Mouse (Mus musculus) granulocyte monocyte progenitor cell, adult 5-6 weeks (primary cell): ENCODE results near the gene Gm11627. TPM values are rescaled to one million over a fixed set of nuclear protein-coding genes. Genes with fewer than 3 reads are reported as not detected.
"Not testable (repeated sequence)": the region's sequence is repeated elsewhere in the genome, so short reads cannot be mapped to it uniquely, and the experiment has no call there.

Source experiments
- ATAC-seq: replicated peaks from 2 replicates; pipeline ENCODE4 v1.8.0; 2016; ENCODE audit warnings: mild to moderate bottlenecking, moderate TSS enrichment, inconsistent platforms; ENCODE audit not compliant: poor library complexity, severe bottlenecking
- total RNA-seq, 2 experiments: library from RNA; stranded (forward) in 1 of 2; stranded (reverse) in 1 of 2; fragments of 200-712, 200-1000 nt in 1 of 2; fragments of >200 nt in 1 of 2; fragmentation: Nextera tagmentation in 1 of 2; gene quantifications; 2 replicates each; pipeline ENCODE4 v1.2.3; 2014 to 2017

Gm11627 gene
- not detected in 2 replicates for total RNA-seq (2014; fragmentation: Nextera tagmentation)
- total RNA-seq (2017) = not detected in 2 replicates

DNA sequence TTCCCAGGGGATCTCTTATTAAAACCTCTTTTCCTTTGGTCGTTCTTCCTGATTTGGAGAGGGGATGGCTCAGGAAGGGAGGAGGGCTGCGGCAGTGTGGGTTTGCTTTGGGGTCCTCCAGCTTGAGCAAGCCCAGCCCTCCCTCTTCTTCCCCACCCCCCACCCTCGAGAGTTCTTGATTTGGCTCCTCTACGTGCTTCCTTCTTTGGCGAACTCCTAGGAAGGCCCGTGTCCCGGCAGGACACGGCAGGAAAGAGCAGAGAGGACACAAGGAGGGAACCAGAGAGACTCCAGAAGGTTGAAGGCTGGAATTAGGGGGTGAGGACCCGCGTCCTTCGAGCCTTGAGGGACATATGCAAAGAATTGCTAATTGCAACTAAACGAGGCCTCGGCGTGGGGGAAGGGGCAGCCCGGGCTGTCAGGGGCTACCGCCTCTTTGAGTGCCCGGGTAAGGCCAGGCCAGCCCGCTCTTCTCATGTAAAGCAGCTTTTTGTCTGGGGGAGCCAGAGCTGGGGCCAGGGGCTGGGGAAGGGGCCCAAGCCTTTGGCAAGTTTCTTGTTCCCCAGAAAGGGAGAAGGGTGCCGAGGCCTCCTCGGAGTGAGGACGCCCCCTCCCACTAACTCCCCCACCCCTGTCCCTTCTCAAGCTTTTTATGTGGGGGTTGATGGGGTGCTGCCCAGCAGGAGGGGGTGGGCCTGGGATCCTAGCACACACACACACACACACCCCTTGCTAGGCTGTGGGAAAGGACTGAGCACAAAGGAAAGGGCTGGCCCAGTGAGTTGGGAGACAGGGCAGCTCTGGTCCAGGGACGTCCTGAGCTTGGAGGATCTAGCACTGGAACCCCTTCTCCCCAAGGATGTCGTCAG is at the start of gene Gm11627:
Gm11627 (minus strand) TSS at position 297 of the 869 bp plus-strand sequence.
- ATAC-seq = no peak

DNA sequence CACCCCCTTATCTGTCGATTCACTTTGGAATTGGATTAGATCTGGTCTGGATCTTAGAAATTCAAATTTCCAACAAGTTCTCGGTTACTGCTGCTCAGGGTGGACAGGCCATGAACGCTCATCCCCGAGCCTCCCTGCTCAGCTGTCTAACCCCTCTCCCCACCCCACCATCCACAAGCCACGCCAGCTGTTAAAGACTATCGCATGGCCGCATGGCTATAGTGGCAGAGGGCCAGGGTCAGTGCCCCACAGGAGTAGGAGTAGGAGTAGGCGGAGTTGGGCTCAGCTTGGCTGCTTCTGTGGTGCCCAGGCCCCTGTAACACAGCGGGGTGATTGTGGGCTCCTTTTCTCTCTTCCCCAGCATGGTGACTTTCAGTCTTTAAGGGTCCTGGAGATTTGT is 49.3 kb upstream of the Gm11627 start:
- no peak for ATAC-seq

DNA sequence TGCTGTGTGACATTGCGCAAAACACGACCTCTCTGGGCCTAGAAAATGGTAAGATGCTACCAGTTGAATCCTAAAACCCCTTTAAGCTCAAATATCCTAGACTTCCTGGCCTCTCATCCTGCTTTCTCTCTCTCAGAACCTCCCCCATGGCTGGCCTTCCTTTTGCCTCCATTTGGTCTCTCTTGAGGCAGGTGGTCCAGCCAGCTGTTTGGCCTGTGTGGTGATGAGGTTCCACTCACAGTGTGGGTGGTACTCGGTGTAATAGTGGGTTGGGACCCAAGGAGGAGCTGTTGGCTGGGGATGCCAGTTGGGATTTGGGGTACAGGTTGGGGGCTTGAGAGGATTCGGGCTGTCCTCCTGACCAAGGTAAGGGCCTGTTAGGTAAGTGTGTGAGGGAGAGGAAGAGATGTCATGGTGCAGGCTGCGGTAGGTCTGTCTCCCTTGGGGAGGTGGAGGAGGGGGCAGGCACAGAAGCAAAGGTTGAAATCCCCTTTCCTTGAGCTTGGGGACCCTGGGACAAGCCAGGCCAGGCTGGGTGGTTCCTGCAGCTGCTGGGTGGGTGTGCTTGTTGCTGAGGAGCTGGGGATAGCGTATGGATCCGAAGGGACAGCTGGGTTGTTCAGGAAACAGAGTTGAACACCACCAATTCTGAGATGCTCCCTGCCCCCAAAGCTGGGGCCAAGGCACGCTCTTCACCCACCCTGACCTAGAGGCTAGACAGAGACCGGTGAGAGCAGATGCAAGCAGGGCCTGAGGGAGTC is 48.1 kb upstream of the Gm11627 start:
- ATAC-seq = no peak

DNA sequence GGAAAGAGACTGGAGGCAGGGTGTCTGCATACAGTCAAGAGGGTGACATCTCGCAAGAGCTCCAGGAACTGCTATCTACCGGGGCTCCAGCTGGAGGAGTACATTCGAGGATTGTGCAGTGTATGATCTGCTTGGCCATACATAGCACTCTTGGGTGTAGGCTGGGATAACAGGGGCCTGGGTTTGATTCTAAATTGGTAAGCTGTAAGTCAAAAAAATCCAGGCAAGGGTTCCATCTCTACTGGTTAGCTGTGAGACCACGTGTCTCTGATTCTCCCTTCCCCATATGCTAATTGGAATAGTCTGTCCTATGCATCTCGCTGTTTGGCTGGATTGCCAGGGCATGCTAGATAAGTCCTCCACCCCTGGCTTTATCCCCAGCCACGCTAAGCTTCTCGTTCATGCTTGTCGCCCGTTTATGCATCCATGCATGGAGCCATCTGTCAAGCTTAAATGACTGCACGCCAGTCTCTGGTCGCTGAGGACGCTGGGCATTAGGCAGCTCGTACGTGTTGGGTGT is 45.7 kb upstream of the Gm11627 start:
- no peak for ATAC-seq

DNA sequence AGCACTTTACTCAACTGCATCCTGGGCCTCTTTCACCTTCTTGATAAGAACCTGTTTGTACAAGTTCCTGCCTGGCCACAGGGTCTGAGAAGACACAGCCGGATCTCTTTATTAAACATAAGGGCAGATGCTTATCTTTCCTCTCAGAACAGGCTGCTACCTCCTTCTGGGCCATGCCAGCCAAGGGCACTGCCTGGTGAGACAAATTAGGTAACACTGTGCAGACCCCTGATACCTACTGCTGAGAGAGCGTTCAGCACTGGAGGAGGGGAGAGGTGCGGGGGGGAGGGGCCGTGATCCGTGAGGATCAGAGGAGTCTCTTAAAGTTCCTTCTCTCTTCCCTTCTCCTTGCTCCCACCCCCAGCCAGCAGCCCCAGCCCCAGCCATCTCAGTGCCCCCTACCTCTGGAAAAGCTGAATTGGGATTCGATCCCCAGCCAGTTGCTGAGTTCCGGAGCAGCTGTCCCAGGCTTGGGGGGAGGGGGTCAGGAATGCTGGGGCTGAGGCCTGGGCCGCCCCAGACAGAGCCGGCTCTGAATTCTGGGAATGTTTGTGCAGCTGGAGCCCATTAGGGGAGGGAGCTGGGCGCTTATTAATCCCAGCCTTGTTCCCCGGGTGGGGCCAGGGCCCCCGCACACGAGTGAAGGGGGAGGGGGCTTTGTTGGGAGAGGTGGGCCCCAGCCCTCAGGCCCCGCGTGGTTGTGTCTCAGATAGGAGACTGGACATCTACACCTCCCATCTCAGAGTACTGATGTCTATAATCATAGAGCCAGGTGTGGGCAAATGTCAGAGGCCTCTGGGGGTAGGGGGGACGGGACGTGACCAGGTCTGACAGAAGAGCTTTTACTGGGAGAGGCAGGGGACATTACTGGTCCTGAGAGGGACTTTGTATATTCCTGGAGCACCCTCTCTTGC is 44.9 kb upstream of the Gm11627 start:
- ATAC-seq = no peak

DNA sequence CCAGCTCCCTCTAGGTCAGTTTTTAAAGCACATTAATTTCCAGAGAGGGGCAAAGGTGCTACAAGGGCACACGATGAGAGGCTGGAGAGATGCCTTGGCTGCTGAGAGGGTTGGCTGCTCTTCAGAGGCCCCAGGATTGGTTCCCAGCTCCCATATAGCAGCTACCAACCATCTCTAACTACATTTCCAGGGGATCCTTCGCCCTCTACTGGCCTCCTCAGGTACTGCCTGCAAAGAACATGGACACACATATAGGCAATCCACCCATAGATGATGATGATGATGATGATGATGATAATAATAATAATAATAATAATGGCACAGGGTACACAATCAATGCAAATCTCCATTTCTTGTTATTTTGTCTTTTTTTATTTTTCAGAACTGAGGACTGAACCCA is 40.2 kb upstream of the Gm11627 start:
- ATAC-seq = no peak

DNA sequence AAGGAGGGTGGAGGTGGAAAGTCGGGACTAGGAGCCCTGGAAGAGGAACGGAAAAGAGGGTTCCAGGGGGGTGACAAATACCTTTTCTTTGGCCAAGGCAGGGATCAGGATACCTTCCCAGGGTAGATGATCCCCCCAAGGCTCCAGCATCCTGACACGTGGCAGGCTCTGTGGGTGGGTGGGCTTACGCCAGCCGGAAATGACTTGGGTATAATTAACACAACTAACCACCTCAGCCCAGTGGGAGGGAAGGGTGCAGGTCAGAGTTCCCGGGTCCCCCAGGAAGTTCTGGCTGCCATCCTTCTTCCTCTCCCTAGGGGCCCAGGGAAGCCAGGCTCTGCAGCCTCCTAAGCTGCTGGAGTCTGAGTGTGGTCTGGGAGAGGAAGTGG is 32.0 kb upstream of the Gm11627 start:
- no peak for ATAC-seq

DNA sequence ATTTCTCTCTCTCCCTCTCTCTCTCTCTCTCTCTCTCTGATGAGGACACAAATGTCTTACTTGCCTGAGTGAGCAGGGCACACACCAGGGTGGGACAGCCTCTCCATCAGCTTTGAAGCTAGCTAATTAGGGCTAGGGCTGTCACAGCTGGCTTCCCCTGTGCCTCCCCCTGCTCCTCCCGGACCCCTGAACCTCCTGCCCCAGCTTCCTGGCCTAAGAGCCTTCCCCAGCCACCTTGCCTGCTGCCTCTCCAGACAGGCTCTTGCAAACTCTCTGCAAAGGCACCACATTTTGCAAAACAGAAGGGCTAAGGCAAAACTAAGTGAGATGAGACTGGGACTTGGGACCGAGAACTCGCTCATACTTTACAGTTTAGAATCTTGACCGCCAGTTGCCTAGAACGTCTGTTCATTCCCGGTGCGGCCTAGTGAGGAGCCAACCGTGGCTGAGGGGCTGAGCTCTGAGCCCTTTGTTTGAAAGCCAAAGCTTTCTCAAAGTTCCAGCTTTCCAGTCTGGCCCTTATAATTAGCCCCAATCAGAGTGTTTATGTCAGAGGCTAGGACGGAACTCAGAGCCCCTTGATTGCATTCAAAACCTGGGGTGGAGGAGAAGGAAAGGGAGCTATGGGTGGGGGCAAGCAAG is 31.5 kb upstream of the Gm11627 start:
- ATAC-seq = no peak

DNA sequence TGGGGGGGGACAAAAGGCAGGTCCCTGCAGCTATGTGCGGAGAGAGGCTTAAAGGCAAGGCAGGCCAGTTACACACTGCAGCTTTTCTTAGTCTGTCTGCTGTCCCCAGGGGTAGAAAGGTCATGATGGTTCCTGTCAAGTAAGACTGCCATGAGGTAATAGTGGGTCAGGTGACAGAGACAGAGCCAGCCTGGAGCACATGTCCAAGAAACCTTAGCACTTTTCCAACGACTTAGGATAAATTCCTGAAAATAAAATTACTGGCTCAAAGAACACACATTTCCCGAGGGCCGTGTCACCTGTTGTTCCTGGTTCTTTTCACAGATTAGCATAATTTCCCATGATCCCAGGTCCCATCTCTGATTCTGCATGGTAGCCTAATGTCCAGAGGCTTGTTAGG is 31.0 kb upstream of the Gm11627 start:
- ATAC-seq = no peak

DNA sequence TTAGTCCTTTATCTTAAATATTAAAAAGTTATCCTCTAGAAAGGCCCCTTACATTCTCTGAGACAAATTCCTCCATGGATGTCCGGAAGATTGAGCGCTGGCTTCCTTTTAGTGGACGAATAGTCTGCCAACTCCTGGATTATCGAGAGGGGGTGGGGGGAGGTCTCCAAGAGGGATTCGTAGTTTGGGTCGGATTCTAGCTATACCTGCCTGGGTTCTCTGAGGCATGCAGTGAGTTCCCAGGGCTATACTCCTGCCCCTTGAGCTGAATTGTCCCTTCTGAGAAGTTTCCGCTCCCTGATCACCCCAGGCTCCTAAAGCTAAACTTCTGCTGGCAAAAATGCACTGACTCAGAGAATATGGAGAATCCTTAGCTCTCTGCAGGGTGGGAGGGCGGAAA is 30.2 kb upstream of the Gm11627 start:
- ATAC-seq = no peak

DNA sequence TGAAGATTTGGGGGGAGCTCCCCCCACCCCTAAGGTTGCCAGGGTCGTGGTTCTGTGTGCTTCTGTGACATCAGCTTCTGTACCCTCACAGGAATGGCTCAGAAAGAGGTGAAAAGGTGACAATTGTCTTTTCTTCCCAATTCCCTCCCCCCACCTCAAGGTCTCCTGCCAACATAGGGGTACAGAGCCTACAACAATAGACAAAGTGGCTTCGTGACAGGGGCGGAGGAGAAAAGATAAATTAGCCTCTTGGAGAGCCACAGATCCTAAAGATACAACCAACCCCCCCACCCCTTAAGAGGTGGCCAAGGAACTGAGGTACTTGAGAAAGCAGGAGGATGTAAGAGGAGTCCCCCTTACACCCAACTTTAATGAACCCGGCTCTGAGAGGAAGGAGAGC is 29.4 kb upstream of the Gm11627 start:
- ATAC-seq = no peak

DNA sequence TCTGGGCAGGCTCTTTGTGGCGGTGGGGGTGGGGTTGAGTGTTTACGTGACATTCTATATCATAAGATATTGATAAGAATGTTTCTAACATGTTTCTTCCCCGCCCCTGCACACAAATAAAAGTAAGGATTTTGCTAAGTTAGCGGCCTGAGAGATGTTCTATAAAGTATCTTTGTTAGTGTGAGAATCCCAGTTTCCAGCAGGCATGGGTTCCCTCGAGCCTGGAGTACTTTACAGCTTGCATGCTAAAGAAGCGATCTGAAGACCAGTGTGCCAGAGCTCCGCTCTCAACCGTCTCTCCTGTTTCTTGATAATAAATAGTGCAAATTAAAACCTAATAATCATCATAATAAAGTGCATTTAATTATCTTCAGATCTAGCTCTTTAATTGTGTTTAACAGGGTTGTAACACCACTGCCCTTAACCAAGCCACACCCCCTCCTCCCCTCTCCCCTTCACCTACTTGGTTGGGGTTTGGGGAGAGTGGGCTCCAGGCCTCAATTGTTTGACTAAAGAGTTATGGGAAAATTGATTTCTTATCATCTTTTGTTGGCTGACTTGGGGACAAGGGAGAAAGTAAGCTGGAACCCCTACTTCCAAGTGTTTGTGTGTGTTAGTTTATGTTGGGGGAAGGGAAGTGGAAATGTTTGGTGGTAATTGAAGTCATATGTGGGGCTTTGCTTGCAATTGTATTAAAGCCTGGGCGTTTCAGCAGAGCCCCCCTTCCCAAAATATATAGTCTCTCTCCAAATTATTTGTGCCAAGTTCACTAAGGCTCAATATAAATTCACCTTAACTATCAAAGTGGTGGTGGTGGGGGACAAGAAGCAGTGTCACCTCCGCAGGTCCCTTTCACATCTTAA is 28.7 kb upstream of the Gm11627 start:
- ATAC-seq = no peak

DNA sequence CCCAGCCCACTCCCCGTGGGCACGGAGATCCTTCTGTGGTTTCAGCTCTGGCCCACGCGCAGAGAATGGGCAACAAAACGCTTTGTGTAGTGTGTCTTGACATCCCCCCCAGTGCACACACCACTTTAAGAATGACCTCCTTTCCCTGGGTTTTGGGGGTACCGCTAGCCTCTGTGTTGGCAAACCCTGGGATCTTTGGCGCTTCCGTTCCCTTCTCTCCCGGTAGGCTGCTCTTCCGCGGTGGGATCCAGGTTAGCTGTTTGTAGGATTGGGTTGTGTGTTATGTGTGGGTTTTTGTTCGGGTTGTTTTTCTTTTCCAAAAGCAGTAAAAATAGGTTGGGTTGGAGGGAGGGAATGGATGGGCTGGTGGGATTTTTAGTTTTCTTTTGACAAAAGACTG is 27.9 kb upstream of the Gm11627 start:
- ATAC-seq = not testable (repeated sequence)

DNA sequence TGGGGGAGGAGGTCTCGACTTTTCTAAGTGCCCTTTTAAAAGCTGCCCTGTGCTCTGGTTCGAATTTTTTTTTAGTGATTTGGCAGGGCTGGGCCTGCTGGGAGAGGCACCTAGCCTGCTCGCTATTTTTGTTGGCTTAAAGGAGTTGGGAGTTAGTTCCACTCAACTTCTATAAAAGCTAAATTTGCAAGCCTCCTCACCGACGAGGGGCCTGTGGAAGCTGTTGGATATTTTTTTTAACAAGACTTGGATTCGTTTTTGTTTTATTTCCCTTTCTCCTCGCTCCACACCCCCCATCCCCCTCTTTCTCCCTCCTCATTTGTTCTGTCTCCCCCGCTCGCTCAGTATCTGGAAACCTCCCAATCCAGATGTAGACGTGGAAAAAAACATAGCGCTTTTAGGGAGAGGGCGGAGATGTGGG is 27.5 kb upstream of the Gm11627 start:
- ATAC-seq = no peak

DNA sequence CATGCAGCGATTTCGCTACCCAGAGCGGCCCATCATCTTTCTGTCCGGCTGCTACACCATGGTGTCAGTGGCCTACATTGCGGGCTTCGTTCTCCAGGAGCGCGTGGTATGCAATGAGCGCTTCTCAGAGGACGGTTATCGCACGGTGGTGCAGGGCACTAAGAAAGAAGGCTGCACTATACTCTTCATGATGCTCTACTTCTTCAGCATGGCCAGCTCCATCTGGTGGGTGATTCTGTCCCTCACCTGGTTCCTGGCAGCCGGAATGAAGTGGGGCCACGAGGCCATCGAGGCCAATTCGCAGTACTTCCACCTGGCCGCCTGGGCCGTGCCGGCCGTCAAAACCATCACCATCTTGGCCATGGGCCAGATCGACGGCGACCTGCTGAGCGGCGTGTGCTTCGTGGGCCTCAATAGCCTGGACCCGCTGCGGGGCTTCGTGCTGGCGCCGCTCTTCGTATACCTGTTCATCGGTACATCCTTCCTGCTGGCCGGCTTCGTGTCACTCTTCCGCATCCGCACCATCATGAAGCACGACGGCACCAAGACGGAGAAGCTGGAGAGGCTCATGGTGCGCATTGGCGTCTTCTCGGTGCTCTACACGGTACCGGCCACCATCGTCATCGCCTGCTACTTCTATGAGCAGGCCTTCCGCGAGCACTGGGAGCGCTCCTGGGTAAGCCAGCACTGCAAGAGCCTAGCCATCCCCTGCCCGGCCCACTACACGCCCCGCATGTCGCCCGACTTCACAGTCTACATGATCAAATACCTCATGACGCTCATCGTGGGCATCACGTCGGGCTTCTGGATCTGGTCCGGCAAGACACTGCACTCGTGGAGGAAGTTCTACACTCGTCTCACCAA is 26.5 kb upstream of the Gm11627 start:
- no peak for ATAC-seq

DNA sequence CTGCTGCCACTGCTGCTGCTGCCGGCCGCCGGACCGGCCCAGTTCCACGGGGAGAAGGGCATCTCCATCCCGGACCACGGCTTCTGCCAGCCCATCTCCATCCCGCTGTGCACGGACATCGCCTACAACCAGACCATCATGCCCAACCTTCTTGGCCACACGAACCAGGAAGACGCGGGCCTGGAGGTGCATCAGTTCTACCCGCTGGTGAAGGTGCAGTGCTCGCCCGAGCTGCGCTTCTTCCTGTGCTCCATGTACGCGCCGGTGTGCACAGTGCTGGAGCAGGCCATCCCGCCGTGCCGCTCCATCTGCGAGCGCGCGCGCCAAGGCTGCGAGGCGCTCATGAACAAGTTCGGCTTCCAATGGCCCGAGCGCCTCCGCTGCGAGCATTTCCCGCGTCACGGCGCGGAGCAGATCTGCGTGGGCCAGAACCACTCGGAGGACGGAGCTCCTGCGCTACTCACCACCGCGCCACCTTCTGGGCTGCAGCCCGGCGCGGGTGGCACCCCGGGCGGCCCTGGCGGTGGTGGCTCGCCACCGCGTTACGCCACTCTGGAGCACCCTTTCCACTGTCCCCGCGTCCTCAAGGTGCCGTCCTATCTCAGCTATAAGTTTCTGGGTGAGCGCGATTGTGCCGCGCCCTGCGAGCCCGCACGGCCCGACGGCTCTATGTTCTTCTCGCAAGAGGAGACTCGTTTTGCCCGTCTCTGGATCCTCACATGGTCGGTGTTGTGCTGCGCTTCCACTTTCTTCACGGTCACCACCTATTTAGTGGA is 25.7 kb upstream of the Gm11627 start:
- ATAC-seq = peak; percentile 23; the same call in 1 of the 2 replicates

DNA sequence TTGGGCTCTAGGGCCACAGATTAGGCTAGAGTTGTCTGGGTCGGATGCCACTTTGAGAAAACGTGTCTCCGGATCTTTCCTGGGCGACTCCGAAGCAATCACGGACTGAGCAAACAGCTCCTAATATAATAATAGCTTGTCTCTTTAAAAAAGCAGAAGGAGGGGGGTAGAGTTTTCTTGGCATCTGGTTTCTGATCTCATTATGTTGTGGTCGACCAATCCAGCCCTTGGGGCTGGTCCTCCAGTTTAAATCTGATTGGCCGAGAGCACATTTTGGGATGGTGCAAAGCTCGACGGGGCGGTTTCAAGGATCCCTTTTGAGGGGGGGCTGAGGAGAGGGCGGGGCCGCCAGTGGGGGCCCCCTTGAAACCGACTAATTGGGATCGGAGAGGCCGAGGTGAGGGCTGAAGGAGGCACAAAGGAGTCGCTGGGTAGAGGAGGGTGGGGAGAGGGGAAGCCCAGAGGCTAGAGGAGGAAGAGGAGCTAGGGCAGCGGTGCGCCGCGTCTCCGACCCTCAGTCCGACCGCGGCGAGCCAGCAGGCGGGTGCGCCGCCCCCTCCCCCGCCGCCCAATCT is 24.8 kb upstream of the Gm11627 start, which contains the start of gene Fzd2:
Fzd2 (plus strand) TSS at position 387 of the 575 bp plus-strand sequence.
- peak; percentile 76 for ATAC-seq
